Mouse (Mus musculus) liver, embryonic 12.5 days (tissue): ENCODE data around the gene Urgcp. TPM values are rescaled to one million over a fixed set of nuclear protein-coding genes. Genes with fewer than 3 reads are reported as not detected.

Source experiments
- ATAC-seq: fragments of 200-750 bp; cut with Nextera tagmentation; 2 replicates; pipeline ENCODE4 v1.8.0; 2017; ENCODE audit warnings: moderate number of reproducible peaks, mild to moderate bottlenecking, moderate library complexity
- H3K27ac ChIP-seq: fragments of 300-500 bp; sonication (generic); 2 replicates; pipeline ENCODE4 v1.5.1; 2016; ENCODE audit warnings: mild to moderate bottlenecking
- H3K27me3 ChIP-seq: fragments of 300-500 bp; sonication (generic); replicated peaks from 2 replicates; pipeline ENCODE4 v1.6.1; 2016; ENCODE audit warnings: mild to moderate bottlenecking, moderate library complexity
- H3K36me3 ChIP-seq: fragments of 300-500 bp; sonication (generic); 2 replicates; pipeline ENCODE4 v1.6.1; 2016; ENCODE audit warnings: mild to moderate bottlenecking, moderate library complexity
- H3K4me1 ChIP-seq: fragments of 300-500 bp; sonication (generic); 2 replicates; pipeline ENCODE4 v1.6.1; 2016
- H3K4me2 ChIP-seq: fragments of 300-500 bp; sonication (generic); 2 replicates; pipeline ENCODE4 v1.6.1; 2016; ENCODE audit warnings: mild to moderate bottlenecking, moderate library complexity
- H3K4me3 ChIP-seq: fragments of 300-500 bp; sonication (generic); 2 replicates; pipeline ENCODE4 v1.5.1; 2016; ENCODE audit warnings: mild to moderate bottlenecking, moderate library complexity
- H3K9ac ChIP-seq: fragments of 300-500 bp; sonication (generic); 2 replicates; pipeline ENCODE4 v1.6.1; 2016; ENCODE audit warnings: mild to moderate bottlenecking, moderate library complexity
- H3K9me3 ChIP-seq: fragments of 300-500 bp; sonication (generic); replicated peaks from 2 replicates; pipeline ENCODE4 v1.6.1; 2016; ENCODE audit warnings: mild to moderate bottlenecking, moderate library complexity
- WGBS: fragments of 180-500 bp; shearing (Covaris S2); methylation state at CpG from one replicate; pipeline ENCODE4 v1.1.7; 2016; ENCODE audit not compliant: insufficient replicate concordance; 5-methylcytosine and 5-hydroxymethylcytosine counted together
- polyA plus RNA-seq: library from polyadenylated mRNA; unstranded; fragments of >200 nt; fragmentation: Nextera tagmentation; extraction: Ambion mirVana; gene quantifications from 2 replicates; pipeline ENCODE4 v1.2.1, GENCODE M21; 2016

Gene Urgcp
- polyA plus RNA-seq, 1 experiment from 2014 or later, result 14.6 TPM

DNA sequence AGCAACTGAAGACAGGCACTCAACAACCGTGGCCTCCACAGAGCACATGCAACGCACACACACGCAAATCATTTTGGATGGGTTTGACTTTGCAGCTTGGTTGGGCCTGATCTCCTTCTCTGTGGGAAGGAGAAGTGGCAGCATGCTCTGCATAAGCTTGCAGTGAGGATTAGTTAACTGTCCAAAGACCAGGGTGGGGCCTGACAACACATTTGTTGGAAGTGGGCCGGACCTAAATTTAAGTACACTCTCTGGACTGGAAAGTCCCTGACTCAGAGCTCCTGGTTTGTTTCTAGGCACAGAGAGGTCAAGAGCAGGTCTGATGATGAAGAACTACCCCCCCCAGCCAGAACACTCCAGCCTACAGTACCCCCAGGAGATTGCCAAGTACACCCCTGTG is 27.9 kb downstream of the Urgcp start:
- no peak for ATAC-seq
- H3K9ac ChIP-seq, result no peak overlapping the region
- peaks cover 12% of the 10 kb centered on the region; the same call in 1 of the 2 replicates for H3K36me3 ChIP-seq
- H3K9me3 ChIP-seq, result no peaks in the 10 kb centered on the region
- no peak overlapping the region for H3K4me3 ChIP-seq
- 86% methylated on average over 4 of the region's 4 CpGs for WGBS
- no peak overlapping the region for H3K4me2 ChIP-seq
- no peaks in the 10 kb centered on the region for H3K27me3 ChIP-seq
- H3K4me1 ChIP-seq, result peaks cover 45% of the 10 kb centered on the region
- no peak overlapping the region for H3K27ac ChIP-seq

DNA sequence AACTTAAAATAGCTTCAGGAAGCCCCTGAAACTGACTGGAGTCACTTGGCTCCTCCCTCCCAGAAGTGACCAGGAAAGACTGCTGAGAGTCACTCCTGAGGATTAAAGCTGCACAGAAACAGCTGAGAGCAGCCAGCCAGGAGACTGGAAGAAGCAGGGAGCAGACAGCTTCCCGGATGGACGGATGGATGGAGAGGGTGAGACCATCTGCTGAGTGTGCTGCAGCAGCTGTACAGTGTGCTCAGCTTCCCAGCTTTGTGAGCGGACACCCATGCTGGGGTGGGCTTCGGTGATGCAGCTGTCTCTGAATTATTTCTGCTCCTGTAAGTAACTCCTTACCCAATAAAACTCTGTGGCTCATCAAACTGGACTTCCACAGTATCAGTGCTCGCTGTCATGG is 29.8 kb downstream of the Urgcp start:
- H3K27me3 ChIP-seq, result no peaks in the 10 kb centered on the region
- no peak overlapping the region for H3K4me2 ChIP-seq
- H3K27ac ChIP-seq, result no peak overlapping the region
- no peak overlapping the region for H3K4me3 ChIP-seq
- 78% methylated on average over 5 of the region's 5 CpGs for WGBS
- no peaks in the 10 kb centered on the region for H3K9me3 ChIP-seq
- peaks cover 12% of the 10 kb centered on the region; the same call in 1 of the 2 replicates for H3K36me3 ChIP-seq
- no peak overlapping the region for H3K9ac ChIP-seq
- peaks cover 40% of the 10 kb centered on the region for H3K4me1 ChIP-seq
- no peak for ATAC-seq

DNA sequence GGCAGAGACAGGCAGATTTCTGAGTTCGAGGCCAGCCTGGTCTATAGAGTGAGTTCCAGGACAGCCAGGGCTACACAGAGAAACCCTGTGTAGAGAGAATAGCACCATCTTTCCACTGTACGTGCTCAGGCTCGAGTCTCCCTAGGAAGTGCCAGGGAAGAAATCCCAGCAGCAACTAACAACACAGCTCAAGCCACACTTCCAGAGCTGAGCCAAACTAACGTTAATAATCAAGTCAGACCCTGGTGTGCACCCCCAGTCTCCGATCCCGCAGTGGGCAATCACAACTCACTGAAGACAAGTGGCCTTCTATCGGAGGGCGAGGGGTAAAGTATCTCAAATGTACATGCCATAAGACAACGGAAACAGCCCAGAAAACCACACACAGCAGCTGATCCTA is 32.6 kb downstream of the Urgcp start:
- peaks cover 13% of the 10 kb centered on the region for H3K36me3 ChIP-seq
- ATAC-seq, result no peak
- peaks cover 29% of the 10 kb centered on the region; the same call in 1 of the 2 replicates for H3K4me1 ChIP-seq
- no peak overlapping the region for H3K4me3 ChIP-seq
- H3K9ac ChIP-seq, result no peak overlapping the region
- no peaks in the 10 kb centered on the region for H3K27me3 ChIP-seq
- WGBS, result 76% methylated on average over 9 of the region's 9 CpGs
- no peaks in the 10 kb centered on the region for H3K9me3 ChIP-seq
- H3K27ac ChIP-seq, result no peak overlapping the region
- no peak overlapping the region for H3K4me2 ChIP-seq

DNA sequence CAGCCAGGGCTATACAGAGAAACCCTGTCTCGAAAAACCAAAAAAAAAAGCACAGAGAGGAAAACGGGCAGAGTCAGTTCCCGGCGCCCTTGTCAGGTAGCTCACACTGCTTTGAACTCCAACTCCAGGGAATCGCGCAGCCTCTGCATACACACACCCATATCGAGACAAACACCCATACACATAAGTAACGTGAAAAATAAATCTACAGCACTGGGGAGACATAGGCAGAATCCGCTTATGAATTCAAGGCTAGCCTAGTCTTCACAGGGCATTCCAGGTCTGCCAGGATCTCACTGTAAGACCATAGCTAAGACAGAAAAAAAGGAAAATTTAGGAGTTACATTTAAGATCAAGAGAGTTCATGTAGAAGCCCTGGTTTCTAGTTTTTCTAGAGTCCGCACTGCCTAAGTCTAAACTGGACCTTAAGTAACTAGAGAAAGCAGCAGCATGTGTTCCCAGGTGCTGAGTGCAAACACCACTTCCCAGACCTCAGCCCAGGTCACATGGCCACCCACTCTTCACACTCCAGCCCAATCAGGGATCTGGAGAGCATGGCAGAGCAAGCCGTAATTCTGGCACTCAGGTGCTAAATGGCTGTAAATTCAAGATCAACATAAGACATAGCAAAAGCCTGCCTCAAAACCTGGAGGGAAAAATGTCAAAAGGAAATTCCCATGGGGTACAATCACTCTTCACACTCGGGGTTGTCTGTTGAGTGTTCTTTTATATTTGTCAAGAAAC is 43.4 kb downstream of the Urgcp start:
- WGBS, result 86% methylated on average over 12 of the region's 12 CpGs
- Histone ChIP-seq H3K4me3 (no peak overlapping the region), H3K9me3 (no peaks in the 10 kb centered on the region), H3K9ac (no peak overlapping the region), H3K27ac (no peak overlapping the region), H3K27me3 (no peaks in the 10 kb centered on the region), H3K4me1 (no peaks in the 10 kb centered on the region), H3K4me2 (no peak overlapping the region), H3K36me3 (peaks cover 76% of the 10 kb centered on the region)
- ATAC-seq, result no peak

DNA sequence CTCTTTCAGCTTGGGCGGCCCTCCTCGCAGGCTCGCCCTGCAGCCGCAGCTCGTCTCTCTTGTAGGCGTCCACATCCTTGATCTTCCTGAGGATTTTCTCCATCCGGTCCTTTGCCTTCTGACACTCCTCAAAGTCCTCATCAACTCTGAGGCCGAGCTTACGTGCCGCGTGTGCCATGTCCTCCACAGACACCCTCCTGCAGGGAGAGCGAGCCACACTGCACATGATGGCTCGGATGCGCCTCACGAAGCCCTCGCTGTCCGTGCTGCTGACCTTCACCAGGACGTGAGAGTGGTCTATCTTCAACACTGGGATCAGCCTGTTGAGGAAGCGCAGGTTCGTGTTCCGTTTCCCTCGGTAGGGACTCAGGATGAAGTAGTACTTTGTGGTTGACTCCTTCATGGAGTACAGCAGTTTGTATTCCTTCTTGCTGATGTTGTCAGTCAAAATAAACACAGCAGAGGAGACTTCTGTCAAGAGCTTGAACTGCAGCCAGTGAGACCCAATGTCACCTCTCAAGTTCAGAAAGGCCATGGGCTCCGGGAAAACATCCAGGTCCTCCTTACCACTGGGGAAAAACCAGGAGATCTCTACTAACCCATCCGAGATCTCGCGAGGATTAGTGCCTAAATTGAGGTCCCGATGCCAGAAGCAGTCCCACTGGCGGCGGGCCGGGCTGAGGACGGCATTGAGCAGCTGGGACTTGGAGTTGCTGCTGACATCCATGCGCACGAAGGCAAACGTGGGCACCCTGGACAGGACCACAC is 45.1 kb downstream of the Urgcp start:
- Histone ChIP-seq H3K27ac (no peak overlapping the region), H3K9me3 (no peaks in the 10 kb centered on the region), H3K9ac (no peak overlapping the region), H3K4me1 (no peaks in the 10 kb centered on the region), H3K27me3 (no peaks in the 10 kb centered on the region), H3K4me2 (no peak overlapping the region), H3K4me3 (no peak overlapping the region), H3K36me3 (peaks cover 67% of the 10 kb centered on the region)
- WGBS, result 87% methylated on average over 34 of the region's 34 CpGs
- ATAC-seq, result no peak

DNA sequence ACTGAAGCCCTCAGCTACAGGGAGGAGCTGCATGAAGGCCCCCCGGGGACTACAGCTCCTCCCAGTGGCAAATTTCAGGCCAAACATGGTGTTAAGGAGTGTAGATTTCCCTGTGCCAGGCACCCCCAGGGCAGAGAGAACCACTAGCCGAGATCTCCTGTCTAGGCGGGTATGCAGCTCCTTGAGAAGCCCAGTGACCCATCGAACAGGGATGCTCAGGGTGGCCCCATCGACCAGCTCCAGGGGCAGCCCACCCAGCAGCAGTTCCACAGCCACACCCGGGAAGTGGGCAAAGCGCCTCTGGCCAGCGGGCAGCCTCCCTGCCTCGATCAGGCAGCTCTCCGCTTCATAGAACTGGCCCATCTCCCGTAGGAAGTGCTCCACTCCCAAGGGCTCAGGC is 45.9 kb downstream of the Urgcp start:
- Histone ChIP-seq H3K27me3 (no peaks in the 10 kb centered on the region), H3K27ac (no peak overlapping the region), H3K4me1 (no peaks in the 10 kb centered on the region), H3K9ac (no peak overlapping the region), H3K9me3 (no peaks in the 10 kb centered on the region), H3K4me3 (no peak overlapping the region), H3K36me3 (peaks cover 60% of the 10 kb centered on the region), H3K4me2 (no peak overlapping the region)
- ATAC-seq, result no peak
- 87% methylated on average over 11 of the region's 11 CpGs for WGBS

DNA sequence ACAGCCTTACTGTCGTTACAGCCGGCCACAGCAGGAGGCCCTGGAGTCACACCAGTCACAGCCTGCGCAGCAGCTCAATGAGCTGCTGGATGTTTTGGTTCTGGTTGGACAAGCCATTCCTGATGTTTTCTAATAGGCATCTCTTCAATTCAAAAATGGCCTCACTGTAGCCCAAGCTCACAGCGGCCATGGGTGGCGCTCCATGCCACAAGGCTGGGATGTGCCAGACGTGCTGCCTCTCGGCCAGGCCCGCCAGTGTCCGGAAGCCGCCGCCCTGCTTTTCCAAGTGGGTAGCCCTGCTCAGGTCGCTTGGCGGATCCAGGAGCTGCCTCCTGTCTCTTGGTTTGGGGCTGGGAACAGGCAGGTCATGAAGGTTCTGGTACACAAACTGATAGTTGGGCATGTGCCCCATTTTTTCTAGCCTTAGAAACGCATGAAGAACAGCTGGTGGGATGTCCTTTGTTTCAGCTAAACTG is 46.5 kb downstream of the Urgcp start, which contains the start of gene Mrps24:
Gene Mrps24, minus strand, starts transcription at position 51 of the 476 bp plus-strand sequence.
- no peak within 1 kb of the TSS for H3K4me2 ChIP-seq
- no peaks in the 10 kb centered on the region for H3K27me3 ChIP-seq
- H3K4me1 ChIP-seq, result no peaks in the 10 kb centered on the region
- peaks cover 54% of the 10 kb centered on the region for H3K36me3 ChIP-seq
- 83% methylated on average over 14 of the region's 14 CpGs for WGBS
- no peak within 1 kb of the TSS for H3K4me3 ChIP-seq
- H3K9me3 ChIP-seq, result no peaks in the 10 kb centered on the region
- ATAC-seq, result no peak
- no peak within 1 kb of the TSS for H3K27ac ChIP-seq
- no peak within 1 kb of the TSS for H3K9ac ChIP-seq

DNA sequence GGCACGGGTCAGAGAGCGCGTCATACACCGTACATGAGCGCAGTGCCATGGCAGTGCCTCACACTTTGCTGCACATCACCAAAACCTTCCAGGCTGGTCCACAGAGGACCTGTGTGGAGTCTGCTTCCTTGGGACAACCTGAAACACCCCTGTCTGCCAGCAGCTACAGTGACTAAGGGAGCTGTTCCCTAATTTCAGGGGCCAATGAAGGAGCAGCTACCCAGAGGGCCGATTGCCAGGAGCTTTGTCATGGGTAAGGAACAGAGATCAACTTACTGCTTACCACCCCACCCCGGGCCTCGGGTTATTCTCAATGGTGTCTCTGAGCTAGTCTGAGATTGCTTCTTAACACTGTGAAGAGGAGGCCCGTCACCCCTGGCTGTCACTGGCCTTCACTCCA is 47.0 kb downstream of the Urgcp start:
- WGBS, result 86% methylated on average over 9 of the region's 9 CpGs
- H3K9me3 ChIP-seq, result no peaks in the 10 kb centered on the region
- no peak overlapping the region for H3K4me2 ChIP-seq
- no peaks in the 10 kb centered on the region for H3K4me1 ChIP-seq
- H3K36me3 ChIP-seq, result peaks cover 54% of the 10 kb centered on the region
- ATAC-seq, result no peak
- no peak overlapping the region for H3K27ac ChIP-seq
- no peaks in the 10 kb centered on the region for H3K27me3 ChIP-seq
- no peak overlapping the region for H3K9ac ChIP-seq
- H3K4me3 ChIP-seq, result no peak overlapping the region

DNA sequence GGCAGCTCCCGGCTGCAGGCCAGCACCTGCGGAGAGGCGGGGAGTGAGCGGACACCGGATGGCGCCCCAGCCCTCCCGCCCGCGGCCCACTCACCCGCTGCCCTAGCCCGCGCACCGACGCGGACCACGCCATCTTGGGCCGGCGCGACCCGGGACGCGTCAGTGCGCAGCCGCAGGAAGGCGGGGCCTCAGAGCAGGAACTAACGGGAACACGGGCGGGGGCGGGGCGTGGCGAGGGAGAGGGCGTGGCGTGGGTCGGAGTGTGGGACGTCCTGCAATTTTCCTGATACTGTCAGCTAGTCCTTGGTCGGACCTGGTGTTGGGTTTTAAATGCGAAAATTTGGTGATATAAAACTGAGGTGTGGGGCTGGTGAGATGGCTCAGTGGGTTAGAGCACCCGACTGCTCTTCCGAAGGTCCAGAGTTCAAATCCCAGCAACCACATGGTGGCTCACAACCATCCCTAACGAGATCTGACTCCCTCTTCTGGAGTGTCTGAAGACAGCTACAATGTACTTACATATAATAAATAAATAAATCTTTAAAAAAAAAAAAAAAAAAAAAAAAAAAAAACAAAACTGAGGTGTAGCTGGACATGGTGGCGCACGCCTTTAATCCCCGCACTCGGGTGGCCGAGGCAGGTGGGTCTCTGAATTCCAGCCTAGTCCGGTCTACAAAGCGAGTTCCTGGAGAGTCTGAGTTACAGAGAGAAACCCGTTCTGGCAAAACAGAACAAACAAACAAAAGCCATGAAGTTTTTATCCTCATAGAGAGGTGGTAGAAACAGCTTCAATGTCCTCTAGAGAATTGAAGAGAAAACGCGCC is 54.4 kb downstream of the Urgcp start:
- peaks cover 19% of the 10 kb centered on the region for H3K4me1 ChIP-seq
- peak overlapping the region; percentile 76 for H3K27ac ChIP-seq
- no peaks in the 10 kb centered on the region for H3K9me3 ChIP-seq
- 16% methylated on average over 48 of the region's 50 CpGs for WGBS
- peaks cover 31% of the 10 kb centered on the region for H3K36me3 ChIP-seq
- H3K4me3 ChIP-seq, result peak overlapping the region; percentile 99
- H3K27me3 ChIP-seq, result no peaks in the 10 kb centered on the region
- peak overlapping the region; percentile 92 for H3K4me2 ChIP-seq
- H3K9ac ChIP-seq, result peak overlapping the region; percentile 95
- ATAC-seq, result peak; percentile 95

DNA sequence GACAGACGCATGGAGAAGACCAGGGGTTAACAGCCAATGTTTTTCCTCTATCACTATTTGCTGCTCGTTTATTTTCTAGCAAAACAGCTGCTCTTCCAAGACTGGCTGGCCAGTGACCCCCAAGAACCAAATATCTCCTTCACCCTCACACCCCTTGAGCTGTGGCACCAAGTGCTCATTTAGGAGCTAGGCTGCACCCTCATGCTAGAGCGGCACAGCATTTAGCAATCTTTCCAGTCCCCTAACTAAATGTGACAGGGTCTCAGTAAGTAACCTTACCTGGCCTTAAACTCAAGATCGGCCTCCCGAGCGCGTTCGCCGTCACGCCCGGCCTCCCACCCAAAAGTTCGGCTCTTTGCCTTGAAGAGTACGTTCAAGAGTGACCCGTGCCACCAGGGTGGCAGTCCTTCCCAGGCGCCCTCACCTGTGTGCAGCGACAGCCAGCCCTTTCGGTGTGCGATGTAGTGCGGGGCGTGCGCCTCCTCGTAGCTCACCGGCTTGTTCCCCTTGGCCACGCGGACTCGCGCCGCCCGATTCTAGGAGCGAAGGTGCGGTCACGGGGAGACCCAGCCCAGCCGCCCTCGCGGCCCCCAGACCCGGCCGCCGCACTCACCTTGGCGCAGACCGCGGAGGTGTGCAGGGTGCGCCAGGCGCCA is 55.2 kb downstream of the Urgcp start:
- Histone ChIP-seq H3K4me2 (peak overlapping the region; percentile 92), H3K9me3 (no peaks in the 10 kb centered on the region), H3K36me3 (peaks cover 33% of the 10 kb centered on the region), H3K4me3 (peak overlapping the region; percentile 99), H3K4me1 (peaks cover 19% of the 10 kb centered on the region), H3K27ac (peak overlapping the region; percentile 76), H3K27me3 (no peaks in the 10 kb centered on the region), H3K9ac (peak overlapping the region; percentile 95)
- peak; percentile 82 for ATAC-seq
- WGBS, result under 1% methylated on average over 40 of the region's 43 CpGs

DNA sequence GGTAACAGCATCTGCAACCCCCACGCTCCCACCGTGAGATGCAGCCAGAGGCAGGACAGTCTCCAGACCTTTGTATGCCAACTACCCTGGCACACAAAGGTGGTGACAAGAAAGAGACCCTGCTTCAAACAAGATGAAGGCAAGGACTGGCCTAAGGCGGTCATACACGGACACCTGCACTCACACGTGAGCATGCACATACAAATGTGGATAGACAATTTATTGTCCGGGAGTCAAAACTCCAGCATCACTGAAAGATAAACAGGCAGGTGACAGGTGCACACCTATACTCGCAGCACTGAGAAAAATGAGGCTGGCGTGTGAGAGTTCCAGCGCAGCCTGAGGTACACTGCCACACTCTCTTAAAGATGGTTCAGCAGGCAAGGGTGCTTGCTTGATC is 56.2 kb downstream of the Urgcp start:
- no peak overlapping the region for H3K27ac ChIP-seq
- peaks cover 29% of the 10 kb centered on the region for H3K4me1 ChIP-seq
- no peak for ATAC-seq
- H3K9me3 ChIP-seq, result no peaks in the 10 kb centered on the region
- H3K36me3 ChIP-seq, result peaks cover 33% of the 10 kb centered on the region
- peak overlapping the region; percentile 95 for H3K9ac ChIP-seq
- peak overlapping the region; percentile 92 for H3K4me2 ChIP-seq
- peak overlapping the region; percentile 99 for H3K4me3 ChIP-seq
- 81% methylated on average over 9 of the region's 9 CpGs for WGBS
- no peaks in the 10 kb centered on the region for H3K27me3 ChIP-seq
